In the genomic region with DNA sequence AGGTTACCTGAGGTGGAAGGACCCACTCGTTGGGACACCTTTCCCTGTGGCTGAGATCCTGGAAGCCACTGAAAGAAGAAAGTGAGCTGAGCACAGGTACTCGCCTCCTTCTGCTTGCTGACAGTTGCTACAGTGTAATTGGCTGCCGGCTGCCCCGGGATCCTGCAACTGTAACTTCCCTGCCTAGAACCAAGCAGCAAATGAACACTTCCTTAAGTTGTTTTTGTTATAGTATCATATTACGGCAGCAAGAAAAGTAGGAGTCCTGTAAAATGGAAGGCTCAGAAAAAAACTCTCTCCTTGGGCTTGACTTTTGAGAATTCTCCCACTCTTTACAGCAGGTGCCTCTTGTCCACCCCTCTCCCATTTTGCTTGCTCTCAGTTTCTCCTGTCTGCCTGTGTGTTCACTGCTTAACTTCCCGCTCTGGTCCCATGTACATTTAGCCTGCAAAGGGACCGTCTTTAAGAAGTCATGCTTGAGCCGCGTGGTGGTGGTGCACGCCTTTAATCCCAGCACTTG, we compare ENCODE assay signal across 17 mouse cellular contexts. TPM values are rescaled to one million over a fixed set of nuclear protein-coding genes. Genes with fewer than 3 reads are reported as not detected.
A peak's percentile ranks its signal among the peaks of the same experiment; 100 is the strongest.
DNase-seq lines count a peak whose midpoint lies in the region; ATAC-seq and TF ChIP-seq lines count a peak whose summit lies in the region.
"Had no signal": no experiment of that assay in that cellular context is flagged by ENCODE, and none has a peak within 500 bp of the region (broad histone marks: within the 10 kb centered on the region; RNA-seq: fewer than 3 reads in every experiment).

No protein-coding gene starts in this region.

- TF ChIP-seq POLR2A in heart, adult 2 months (IDR thresholded peaks at IDR 0.05; ENCODE audit: insufficient read depth, low read depth, low read length) = no peak

- DNase-seq in heart, adult 2 months = no peak
- no peak for DNase-seq in lung, adult 18-20 months
- DNase-seq in cerebellum, adult 18-20 months = no peak
- no peak for DNase-seq in left cerebral cortex, adult 8-10 months (ENCODE audit: low spot score in 2 of 2)
- no peak for DNase-seq in cerebellum, adult 8-10 months
- DNase-seq: kidney, adult 18-20 months; layer of hippocampus, adult 9-11 months; lung, adult 2 months had no signal

- no peak for TF ChIP-seq CTCF in heart, adult 2 months (IDR thresholded peaks at IDR 0.05)

- H3K36me3 ChIP-seq in heart, embryonic 15.5 days = no peaks in the 10 kb centered on the region
- H3K36me3 ChIP-seq in heart, adult 2 months (ENCODE audit: control insufficient read depth, insufficient read depth, low read length) = no peaks in the 10 kb centered on the region
- H3K36me3 ChIP-seq in lung, embryonic 16.5 days (ENCODE audit: control insufficient read depth, insufficient read depth, low read length) = no peaks in the 10 kb centered on the region
- no peaks in the 10 kb centered on the region for H3K36me3 ChIP-seq in intestine, embryonic 15.5 days
- H3K36me3 ChIP-seq: forebrain, embryonic 15.5 days; limb, embryonic 12.5 days had no signal

- no peak overlapping the region for H3K27ac ChIP-seq in heart, embryonic 15.5 days
- H3K27ac ChIP-seq in heart, adult 2 months = no peak overlapping the region
- H3K27ac ChIP-seq in lung, embryonic 16.5 days (ENCODE audit: low read length) = no peak overlapping the region
- H3K27ac ChIP-seq in intestine, embryonic 15.5 days = no peak overlapping the region
- H3K27ac ChIP-seq: forebrain, embryonic 15.5 days; limb, embryonic 12.5 days had no signal

- no peaks in the 10 kb centered on the region for H3K9me3 ChIP-seq in heart, embryonic 15.5 days (replicated peaks)
- no peaks in the 10 kb centered on the region for H3K9me3 ChIP-seq in lung, embryonic 16.5 days (ENCODE audit: control insufficient read depth, low read length)
- no peaks in the 10 kb centered on the region for H3K9me3 ChIP-seq in intestine, embryonic 15.5 days
- H3K9me3 ChIP-seq: forebrain, embryonic 15.5 days; limb, embryonic 12.5 days had no signal

- H3K27me3 ChIP-seq in heart, embryonic 15.5 days = no peaks in the 10 kb centered on the region
- no peaks in the 10 kb centered on the region for H3K27me3 ChIP-seq in heart, adult 2 months (ENCODE audit: control insufficient read depth, insufficient read depth, low read length)
- H3K27me3 ChIP-seq in lung, embryonic 16.5 days (ENCODE audit: control insufficient read depth, insufficient read depth, low read depth, low read length) = no peaks in the 10 kb centered on the region
- no peaks in the 10 kb centered on the region for H3K27me3 ChIP-seq in intestine, embryonic 15.5 days (replicated peaks)
- H3K27me3 ChIP-seq: forebrain, embryonic 15.5 days; limb, embryonic 12.5 days had no signal

- no peaks in the 10 kb centered on the region for H3K4me1 ChIP-seq in heart, embryonic 15.5 days (replicated peaks)
- H3K4me1 ChIP-seq in heart, adult 2 months (ENCODE audit: control insufficient read depth, insufficient read depth, low read length) = no peaks in the 10 kb centered on the region
- no peaks in the 10 kb centered on the region for H3K4me1 ChIP-seq in lung, embryonic 16.5 days (replicated peaks; ENCODE audit: control insufficient read depth, insufficient read depth, low read length)
- H3K4me1 ChIP-seq in intestine, embryonic 15.5 days (replicated peaks) = no peaks in the 10 kb centered on the region
- H3K4me1 ChIP-seq: forebrain, embryonic 15.5 days had no signal

- TF ChIP-seq EP300 in heart, adult 2 months (IDR thresholded peaks at IDR 0.05; ENCODE audit: insufficient read depth, low read depth, low read length) = no peak

- H3K4me2 ChIP-seq in heart, embryonic 15.5 days = peak overlapping the region; percentile 21
- peak overlapping the region; percentile 19; the same call in 1 of the 2 replicates for H3K4me2 ChIP-seq in lung, embryonic 16.5 days (ENCODE audit: low read depth, low read length)
- H3K4me2 ChIP-seq in intestine, embryonic 15.5 days (replicated peaks) = peak overlapping the region; percentile 31
- H3K4me2 ChIP-seq: forebrain, embryonic 15.5 days; limb, embryonic 12.5 days; midbrain, embryonic 11.5 days had no signal

- no peaks in the 10 kb centered on the region for H3K79me2 ChIP-seq in heart, adult 2 months (replicated peaks; ENCODE audit: control insufficient read depth, insufficient read depth, low read length)

- no peak overlapping the region for H3K4me3 ChIP-seq in heart, embryonic 15.5 days
- H3K4me3 ChIP-seq in heart, adult 2 months = no peak overlapping the region
- no peak overlapping the region for H3K4me3 ChIP-seq in lung, embryonic 16.5 days (ENCODE audit: low read length)
- no peak overlapping the region for H3K4me3 ChIP-seq in intestine, embryonic 15.5 days (replicated peaks)
- H3K4me3 ChIP-seq: forebrain, embryonic 15.5 days; limb, embryonic 12.5 days had no signal

- no peak for ATAC-seq in heart, embryonic 15.5 days (replicated peaks; ENCODE audit: insufficient number of reproducible peaks, insufficient read depth, low FRiP score, low read depth)
- ATAC-seq in lung, embryonic 16.5 days (ENCODE audit: low read depth) = peak; percentile 23; the same call in 1 of the 2 replicates
- no peak for ATAC-seq in intestine, embryonic 15.5 days
- ATAC-seq: forebrain, embryonic 15.5 days had no signal

- no peak overlapping the region for H3K9ac ChIP-seq in heart, embryonic 15.5 days
- no peak overlapping the region for H3K9ac ChIP-seq in heart, adult 2 months (ENCODE audit: low read depth, low read length)
- no peak overlapping the region for H3K9ac ChIP-seq in lung, embryonic 16.5 days (ENCODE audit: low read length)
- H3K9ac ChIP-seq in intestine, embryonic 15.5 days = no peak overlapping the region
- H3K9ac ChIP-seq: forebrain, embryonic 15.5 days; limb, embryonic 12.5 days had no signal

- 42% methylated on average over 10 of the region's 10 CpGs for WGBS in heart, embryonic 15.5 days
- 49% methylated on average over 10 of the region's 10 CpGs for WGBS in heart, adult 2 months
- WGBS in lung, embryonic 16.5 days = 46% methylated on average over 10 of the region's 10 CpGs
- WGBS in intestine, embryonic 15.5 days = 45% methylated on average over 10 of the region's 10 CpGs

- intact Hi-C loops in heart, adult 2 months (cut with DNase I) = loop anchor here (5.0 kb wide), 1 partner anchor 96 kb away; no protein-coding TSS in a partner anchor

RNA-seq across cellular contexts. Expression of gene Gzmb, which starts 41.5 kb away (rescaled TPM):
- polyA plus RNA-seq in heart, embryonic 15.5 days (2015; fragmentation: Nextera tagmentation; extraction: Ambion mirVana) = 0.16 and 1.6 TPM in 2 replicates
- under 1 TPM; 0.23 to 0.36 TPM for total RNA-seq in heart, adult 2 months (2021)
- 0.64 TPM in 1 of 2 replicates, not detected in the other for polyA plus RNA-seq in heart, adult 2 months (2012; rRNA removed)
- 2.0 and 2.3 TPM in 2 replicates for polyA plus RNA-seq in lung, embryonic 16.5 days (2015; fragmentation: Nextera tagmentation; extraction: Ambion mirVana)
- polyA plus RNA-seq in intestine, embryonic 15.5 days (2015; fragmentation: Nextera tagmentation; extraction: Ambion mirVana) = 1.2 and 1.4 TPM in 2 replicates
- not detected for total RNA-seq in left cerebral cortex, adult 8-10 months (2022)
- total RNA-seq: gastrocnemius, adult 8-10 months; heart, postnatal 25 days had no signal
- polyA plus RNA-seq: brain, embryonic 14.5 days; forebrain, embryonic 15.5 days; midbrain, embryonic 11.5 days had no signal
